Mouse (Mus musculus) ES-CJ7 (cell line): ENCODE measurements at regions not wholly inside any gene's neighbourhood (a gene's known extent, or its start where the extent isn't known, plus 50 kb on each side); places are given as distances from the start of the nearest gene placed in this dataset.
"Not testable (repeated sequence)": the region's sequence is repeated elsewhere in the genome, so short reads cannot be mapped to it uniquely, and the experiment has no call there.

ENCODE experiments used
- DNase-seq: peaks from one replicate; pipeline ENCODE4 v3.0.0; 2011; ENCODE audit warnings: low read depth, low spot score

DNA sequence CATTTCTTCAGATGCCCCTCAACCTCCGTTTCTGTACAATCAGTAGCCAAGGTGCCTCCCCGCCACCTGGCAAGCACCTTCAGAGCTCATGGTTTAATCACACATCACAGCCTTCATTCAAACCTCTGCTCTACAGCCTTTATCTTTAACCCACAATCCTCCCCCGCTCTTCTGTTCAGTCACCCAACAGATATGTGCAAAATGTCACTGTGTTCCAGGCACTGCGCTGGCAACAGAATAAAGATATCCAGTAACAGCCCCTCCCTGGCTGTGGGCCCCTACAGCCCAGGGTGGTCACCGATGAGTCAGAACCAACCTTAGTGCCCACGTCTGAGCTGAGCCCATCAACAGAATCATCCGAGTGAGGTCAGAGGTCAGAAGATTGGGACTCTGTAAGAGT lies 54.3 kb upstream of the Ddr1 start:
- DNase-seq, result no peak

DNA sequence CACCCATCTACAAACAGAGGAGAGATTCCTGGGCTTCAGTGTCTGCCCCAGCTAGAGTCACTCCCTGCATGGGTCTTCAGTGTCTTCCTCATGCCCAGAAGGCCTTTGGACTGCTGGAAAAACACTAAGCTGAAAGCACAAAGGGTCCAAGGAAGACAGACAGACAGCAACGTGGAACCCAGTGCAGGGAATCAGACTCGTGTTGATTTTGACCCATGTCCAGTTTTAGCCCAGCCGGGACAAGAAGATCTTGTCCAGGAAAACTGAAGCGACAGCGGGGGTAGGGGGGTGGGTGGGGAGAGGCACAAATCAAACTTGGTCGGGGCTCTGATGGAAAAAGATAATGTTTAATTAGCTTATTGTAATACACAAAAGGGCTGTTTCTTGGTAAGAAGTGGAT lies 55.3 kb upstream of the Ddr1 start:
- DNase-seq, result no peak

- DNase-seq, result no peak
Observed at GRCm38 (mm10) chr17:35762614-35763013, 58.2 kb upstream of the Ddr1 start.

DNA sequence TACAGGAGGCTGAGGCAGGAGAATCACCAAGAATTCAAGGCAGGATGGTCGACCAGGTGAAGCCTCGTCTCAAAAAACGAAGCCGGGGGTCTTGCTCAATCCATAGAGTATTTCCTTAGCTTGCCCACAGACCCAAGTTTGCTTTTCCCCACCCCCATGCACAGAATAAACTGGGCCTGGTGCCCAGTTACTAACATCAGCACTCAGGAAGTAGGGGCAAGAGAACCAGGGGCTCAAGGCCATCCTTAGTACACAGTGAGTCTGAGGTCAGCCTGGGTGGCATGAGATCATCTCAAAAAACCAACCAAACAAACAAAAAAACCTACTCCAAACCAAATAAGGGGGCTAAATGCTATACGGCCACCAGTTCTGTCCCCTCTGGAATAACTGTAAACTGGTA lies 58.4 kb upstream of the Ier3 start:
- no peak for DNase-seq

DNA sequence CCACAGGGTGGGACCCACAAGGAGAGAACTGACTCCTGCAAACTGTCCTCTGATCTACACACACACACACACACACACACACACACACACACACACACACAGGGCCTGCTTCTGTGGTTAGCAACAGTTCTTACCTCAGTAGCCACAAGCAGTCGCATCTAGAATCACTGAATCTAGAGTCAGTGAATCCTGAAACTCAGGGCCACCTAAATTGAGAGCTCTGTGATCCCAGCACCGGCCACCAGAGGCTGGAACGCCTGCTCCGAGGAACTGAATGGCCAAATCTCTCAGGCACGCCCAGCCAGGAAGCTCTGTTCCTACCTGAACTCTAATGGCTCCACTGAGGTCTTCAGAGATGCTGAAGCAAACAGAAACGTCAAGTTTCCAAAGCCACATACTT lies 57.6 kb upstream of the Ier3 start:
- DNase-seq, result peak; percentile 67

GRCm38 (mm10) chr17:35766406-35766805 lies 55.1 kb upstream of the Ier3 start:
- no peak for DNase-seq

DNA sequence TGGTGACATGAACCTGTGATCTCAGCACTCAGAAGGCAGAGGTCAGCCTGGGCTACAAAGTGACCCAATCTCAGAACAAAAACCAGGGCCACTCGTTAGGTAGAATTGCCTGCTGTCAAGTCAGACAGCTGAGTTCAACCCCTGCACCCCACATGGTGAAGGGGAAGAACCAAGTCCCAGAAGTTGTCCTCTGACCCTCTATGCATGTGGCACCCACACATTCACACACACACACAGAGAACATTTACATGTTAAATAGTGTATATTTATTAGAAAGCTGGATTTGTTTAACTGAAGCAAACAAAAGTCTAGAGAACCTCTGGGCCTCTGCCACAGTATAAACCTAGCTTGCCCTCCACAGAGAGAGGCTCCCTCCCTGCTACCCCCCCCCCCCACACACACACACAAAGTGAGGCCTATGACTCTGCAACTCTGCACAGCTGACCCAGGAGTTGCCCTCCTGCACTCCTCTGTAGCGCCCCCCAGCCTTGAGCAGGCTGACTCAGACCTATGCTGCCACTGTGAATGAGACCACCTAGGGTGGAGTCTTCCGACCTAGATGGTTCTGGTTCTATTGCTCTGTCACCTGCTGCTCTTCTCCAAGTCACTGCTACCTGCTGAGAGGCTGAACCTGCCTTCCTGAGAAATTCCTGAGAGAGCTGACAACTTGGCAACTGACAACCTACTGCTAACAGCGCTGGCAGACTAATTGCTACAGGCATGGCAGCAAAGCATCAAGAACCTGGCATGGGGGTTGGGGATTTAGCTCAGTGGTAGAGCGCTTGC lies 52.1 kb upstream of the Ier3 start:
- no peak for DNase-seq

DNA sequence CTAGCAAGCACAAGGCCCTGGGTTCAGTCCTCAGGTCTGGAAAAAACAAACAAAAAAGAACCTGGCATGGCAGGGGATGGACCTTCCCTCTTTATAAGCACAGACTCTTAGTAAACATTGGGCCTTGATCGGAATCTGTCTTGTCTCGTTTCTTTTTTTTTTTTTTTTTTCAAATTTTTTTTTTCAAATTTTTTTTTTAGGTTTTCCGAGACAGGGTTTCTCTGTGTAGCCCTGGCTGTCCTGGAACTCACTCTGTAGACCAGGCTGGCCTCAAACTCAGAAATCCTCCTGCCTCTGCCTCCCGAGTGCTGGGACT lies 51.6 kb upstream of the Ier3 start:
- not testable (repeated sequence) for DNase-seq

GRCm38 (mm10) chr17:35770599-35770998 lies 50.9 kb upstream of the Ier3 start:
- DNase-seq, result no peak

DNA sequence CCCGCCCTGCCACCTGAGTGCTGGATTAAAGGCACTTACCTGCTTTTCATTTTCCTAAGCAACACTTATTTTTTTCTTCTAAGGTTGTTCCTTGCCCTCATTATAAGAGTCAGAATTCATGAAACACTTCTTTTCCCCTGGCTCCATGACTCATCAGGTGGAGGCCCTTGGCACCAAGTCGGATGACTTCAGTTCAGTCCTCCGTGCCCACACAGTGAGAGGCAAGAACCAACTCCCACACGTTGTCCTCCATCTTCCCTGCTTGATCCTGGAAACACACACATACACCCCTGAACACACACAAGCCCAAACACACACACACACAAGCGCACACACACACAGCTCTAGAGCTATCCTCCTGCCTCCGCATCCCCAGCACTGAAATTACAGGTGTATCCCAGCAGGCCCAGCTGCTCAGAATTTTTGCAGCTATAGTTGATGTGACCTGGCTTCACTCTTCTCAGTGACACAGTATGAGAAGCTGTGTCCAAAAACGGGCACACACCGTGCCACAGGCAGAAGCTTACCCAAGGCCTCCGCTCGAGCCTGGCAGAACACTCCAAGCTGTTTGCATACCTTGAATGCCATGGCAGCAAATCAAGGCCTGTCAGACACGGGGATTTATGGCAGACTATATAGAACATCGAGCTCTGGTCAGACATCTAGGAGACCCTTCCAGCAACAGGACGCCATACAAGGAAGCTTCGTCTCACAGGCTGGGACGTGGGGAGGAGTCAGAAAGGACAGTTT lies 49.7 kb upstream of the Ier3 start:
- DNase-seq, result no peak
